Mouse (Mus musculus): ENCODE data around the gene Tenm4.

The Tenm4 gene

DNA sequence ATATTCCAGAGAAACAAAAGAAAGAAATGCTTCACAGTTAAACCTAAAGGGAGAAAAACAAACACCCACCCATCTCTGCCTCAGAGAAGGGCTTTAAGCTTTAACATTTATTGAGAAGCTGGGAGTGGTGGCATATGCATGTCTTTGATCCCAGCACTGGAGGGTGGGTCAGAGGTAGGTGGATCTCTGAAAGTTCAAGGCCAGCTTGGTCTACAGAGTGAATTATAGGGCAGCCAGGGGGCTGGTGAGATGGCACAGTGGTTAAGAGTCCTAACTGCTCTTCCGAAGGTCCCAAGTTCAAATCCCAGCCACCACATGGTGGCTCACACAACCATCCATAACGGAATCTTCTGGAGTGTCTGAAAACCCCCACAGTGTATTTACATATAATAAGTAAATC, 581.7 kb downstream of the Tenm4 start:
- in situ Hi-C loops (cut with MboI; ENCODE audit: low pct_unique_long_range_greater_than_20kb in 1 of 2, low sequenced_read_pairs in 2 of 2, unreplicated experiment in 1 of 2), result no loop called here

DNA sequence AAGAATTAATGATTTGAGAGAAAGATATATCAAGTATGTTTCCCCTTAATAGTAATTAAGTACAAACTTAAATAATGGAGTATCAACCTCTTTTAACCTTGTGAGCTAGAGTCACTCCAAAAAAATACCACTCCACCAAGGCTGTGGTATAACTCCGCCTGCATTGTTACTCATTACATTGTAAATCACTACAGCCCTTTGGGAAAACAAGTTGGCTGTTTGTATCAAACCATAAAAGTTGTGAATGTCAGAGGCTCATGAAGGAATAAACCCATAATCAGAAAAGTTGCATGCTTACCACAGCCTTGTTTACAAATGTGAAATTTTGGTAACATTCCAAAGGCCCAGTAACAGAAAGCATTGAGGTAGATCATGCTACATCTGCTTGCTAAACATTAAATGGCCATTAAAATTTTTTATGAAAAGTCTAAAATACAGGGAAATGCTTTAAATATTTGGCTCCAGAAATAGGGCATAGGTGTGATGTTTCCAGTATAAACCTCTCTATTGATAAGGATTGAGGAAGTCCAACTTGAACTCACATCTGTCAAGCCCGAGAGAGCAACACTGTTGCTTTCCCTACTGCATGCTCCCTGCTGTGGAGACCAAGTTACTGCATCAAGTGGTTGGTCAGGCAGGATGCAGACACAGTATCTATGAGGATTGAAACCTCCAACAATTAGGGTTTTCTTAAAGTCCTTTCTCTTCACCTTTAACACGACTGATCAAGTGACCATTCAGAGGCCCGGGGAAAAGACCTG, 582.5 kb downstream of the Tenm4 start:
- in situ Hi-C loops (cut with MboI; ENCODE audit: low pct_unique_long_range_greater_than_20kb in 1 of 2, low sequenced_read_pairs in 2 of 2, unreplicated experiment in 1 of 2), result no loop called here

DNA sequence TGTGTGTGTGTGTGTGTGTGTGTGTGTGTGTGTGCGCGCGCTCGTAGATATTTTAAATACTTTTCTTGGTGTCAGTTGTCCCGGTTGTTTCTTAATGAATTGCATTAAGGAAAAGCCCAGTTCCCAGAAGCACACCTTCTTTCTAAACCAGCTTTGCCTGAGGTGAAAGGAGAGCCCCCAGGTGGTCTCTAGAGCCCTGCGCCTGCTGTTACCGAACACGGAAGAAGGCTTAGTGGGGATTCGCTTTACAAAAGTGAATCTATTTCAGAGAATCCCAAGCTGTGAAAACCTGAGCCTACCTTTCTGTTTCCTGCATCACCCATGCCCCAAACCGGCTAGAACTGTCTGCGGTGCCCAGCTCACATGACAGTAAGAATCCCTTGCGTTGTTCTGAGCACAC, 583.1 kb downstream of the Tenm4 start:
- in situ Hi-C loops (cut with MboI; ENCODE audit: low pct_unique_long_range_greater_than_20kb in 1 of 2, low sequenced_read_pairs in 2 of 2, unreplicated experiment in 1 of 2), result no loop called here

DNA sequence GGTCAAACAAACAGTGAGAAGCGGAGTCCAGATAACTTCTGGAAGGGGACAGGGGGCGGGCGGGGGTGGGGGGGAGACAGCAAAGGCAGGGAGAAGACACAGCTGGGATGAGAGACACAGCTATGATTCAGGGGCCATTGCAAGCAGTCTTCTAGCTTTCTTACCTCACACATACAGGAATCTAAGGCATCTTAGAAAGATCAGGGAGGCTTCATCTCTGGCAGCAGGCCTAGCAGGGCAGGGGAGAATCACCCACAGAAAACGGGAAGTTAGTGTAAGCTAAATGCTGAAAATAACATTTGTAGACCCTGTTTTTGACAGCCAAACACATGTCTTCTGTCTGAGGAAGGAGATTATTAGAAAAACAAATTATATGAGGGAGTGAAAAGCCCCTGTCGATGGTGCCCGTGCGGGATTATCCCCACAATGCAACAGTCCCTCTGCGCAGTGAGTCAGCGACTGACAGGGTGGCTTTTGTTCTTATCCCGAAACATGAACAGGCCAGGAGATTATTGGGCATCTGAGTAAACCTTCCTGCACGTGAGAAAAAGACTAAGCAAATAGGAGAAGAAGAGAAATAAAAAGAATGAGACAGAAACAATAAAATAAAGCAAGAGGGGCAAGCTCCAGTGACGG, 584.5 kb downstream of the Tenm4 start:
- in situ Hi-C loops (cut with MboI; ENCODE audit: low pct_unique_long_range_greater_than_20kb in 1 of 2, low sequenced_read_pairs in 2 of 2, unreplicated experiment in 1 of 2), result no loop called here

DNA sequence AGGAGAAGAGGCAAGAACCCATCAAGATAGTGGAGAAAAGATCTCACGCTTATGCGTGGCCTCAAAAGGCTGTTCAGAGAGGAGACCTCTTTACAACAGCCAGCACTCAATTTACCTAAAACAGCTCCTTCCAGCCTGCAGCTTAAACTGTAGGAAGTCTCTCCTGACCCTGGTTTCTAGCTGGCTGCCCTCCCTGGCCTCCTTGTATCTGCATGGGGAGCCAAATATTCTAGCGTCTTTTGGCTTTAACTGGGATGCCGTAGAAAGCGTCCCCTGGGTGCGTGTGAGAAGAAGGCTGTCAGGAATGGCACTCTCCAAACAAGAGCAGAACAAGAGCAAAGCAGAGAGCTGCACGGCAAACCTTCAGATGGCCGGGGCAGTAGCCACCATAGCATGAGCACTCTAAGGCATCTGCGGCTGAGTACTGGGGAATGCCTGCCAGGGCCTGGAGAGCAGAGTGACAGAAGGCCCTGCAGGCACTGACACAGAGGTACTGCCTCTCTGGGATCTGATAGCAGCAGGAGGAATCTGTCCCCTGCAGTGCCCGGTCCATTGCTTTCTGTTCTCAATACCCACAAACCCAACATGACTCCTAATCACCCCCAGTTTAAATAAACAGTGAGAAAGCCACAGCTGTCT, 585.2 kb downstream of the Tenm4 start:
- in situ Hi-C loops (cut with MboI; ENCODE audit: low pct_unique_long_range_greater_than_20kb in 1 of 2, low sequenced_read_pairs in 2 of 2, unreplicated experiment in 1 of 2), result no loop called here

DNA sequence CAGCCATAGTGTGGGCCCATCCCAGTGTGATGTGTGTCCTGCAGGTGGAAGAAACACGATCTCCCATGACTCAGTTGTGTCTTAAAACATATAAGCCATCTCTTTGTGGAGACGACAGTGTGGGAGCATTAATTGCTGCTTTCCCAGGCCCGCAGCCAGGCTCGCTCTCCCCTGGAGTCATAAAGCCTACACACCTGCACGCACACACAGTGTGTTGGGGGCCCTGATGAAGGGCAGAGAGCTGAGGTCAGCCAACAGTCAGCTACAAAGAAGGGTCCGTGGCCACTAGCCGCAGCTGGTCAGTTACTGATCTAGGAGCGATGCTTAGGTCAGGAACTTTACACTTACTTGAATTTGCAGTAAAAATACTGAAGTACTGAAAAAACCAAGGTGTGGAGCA, 586.0 kb downstream of the Tenm4 start:
- in situ Hi-C loops (cut with MboI; ENCODE audit: low pct_unique_long_range_greater_than_20kb in 1 of 2, low sequenced_read_pairs in 2 of 2, unreplicated experiment in 1 of 2), result no loop called here

DNA sequence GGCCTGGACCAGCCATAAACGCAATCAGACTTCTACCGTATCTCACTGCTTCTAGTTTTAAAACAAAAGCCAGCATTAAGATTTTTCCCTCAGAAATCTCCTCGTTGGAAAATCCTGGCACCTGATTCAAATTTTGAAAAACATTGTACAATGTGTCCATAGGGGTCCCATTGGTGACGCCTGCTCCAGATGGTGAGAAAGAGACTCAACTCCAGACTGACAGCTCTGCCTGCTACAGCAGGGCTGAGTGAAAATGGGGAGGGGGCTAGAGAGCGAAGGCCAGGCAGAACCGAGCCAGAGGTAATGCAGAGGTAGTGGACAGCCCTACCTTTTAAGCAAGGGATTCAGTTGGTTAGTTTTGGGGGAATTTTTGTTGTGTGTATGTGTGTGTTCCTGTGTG, 589.2 kb downstream of the Tenm4 start:
- in situ Hi-C loops (cut with MboI; ENCODE audit: low pct_unique_long_range_greater_than_20kb in 1 of 2, low sequenced_read_pairs in 2 of 2, unreplicated experiment in 1 of 2), result no loop called here

DNA sequence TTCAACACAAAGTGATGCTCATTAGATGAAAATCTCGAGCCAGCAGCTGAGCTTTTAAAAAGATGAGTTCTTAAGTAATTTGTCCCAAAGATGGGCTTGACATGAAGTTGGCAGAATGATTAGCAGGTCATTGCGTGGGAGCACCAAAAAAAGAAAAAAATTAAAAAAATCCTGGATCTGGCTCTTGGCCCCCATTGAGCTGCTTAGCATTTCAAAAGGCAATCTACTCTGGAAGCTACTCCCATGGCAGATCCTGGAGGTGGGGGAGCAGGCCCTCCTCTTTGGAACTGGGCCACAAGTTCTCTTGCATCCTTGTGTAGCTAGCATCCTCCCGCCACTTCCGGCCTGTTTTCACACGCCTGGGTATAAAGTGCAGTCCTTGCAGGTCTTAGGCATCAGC, 590.1 kb downstream of the Tenm4 start:
- in situ Hi-C loops (cut with MboI; ENCODE audit: low pct_unique_long_range_greater_than_20kb in 1 of 2, low sequenced_read_pairs in 2 of 2, unreplicated experiment in 1 of 2), result no loop called here

DNA sequence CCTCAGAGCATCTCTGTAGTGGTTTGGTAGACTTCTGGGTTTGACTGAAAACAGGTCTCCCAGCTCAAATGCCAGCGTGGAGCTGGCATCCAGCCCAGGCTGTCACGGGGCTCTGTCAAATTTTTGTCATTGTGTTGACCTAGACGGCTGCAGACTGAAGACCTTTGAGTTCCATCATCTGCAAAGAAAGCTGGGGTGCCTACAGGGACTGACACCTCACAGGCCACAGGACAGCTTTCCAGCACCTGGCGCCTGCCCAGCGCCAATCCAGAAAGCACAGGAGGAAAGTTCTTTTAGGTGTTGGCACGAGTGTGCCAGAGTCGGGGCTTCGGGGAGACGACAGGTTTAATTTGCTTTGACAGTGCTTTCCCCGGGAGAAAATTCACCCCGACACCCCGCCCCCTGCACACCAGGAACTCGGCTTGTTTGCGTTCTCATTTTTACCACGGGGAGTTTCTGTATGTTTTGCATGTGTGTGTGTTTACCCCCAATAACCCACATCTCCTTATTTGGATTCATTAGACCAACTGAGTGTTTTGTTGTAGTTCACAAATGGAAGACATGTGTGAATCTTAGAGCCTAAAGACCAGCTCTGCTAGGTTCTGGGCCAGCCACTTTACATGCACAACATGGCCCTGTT, 594.4 kb downstream of the Tenm4 start:
- in situ Hi-C loops (cut with MboI; ENCODE audit: low pct_unique_long_range_greater_than_20kb in 1 of 2, low sequenced_read_pairs in 2 of 2, unreplicated experiment in 1 of 2), result no loop called here

DNA sequence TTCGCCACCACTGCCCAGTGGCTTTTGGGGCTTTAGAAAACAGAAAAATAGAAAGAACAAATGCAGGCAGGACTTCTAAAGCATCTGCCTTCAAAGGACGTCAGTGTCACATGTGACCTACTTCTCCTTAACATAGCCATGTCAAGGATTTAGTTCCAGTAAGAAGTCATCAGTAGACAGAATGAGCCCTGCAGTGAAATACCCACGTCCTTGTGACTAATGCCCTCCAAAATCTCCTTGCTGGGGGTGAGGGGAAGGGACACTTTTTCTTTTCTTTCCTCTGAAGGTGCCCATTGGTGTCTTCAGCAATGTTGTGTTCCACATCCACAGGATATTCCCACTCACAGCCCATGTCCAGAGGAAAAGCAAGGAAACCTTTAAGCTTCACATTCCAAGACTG, 596.0 kb downstream of the Tenm4 start:
- in situ Hi-C loops (cut with MboI; ENCODE audit: low pct_unique_long_range_greater_than_20kb in 1 of 2, low sequenced_read_pairs in 2 of 2, unreplicated experiment in 1 of 2), result no loop called here

DNA sequence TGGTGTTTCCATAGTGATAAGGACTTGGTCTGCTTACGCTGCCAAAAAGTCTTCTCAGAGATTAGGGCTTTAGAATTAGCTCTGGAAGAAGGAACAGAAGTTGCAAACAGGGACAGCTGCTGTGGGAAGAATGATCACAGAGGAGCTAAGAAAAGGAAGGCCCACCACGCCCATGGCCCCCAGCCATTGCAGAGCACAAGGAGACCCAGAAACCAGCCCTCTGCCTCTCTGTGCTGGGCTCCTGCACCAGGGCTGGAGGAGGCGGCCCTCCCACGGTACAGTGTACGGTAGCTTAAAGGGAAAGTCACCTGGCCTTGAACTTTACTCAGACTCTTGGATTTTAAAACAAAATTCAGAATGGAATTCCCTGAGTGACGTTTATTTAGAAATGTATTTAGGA, 597.7 kb downstream of the Tenm4 start:
- in situ Hi-C loops (cut with MboI; ENCODE audit: low pct_unique_long_range_greater_than_20kb in 1 of 2, low sequenced_read_pairs in 2 of 2, unreplicated experiment in 1 of 2), result no loop called here

DNA sequence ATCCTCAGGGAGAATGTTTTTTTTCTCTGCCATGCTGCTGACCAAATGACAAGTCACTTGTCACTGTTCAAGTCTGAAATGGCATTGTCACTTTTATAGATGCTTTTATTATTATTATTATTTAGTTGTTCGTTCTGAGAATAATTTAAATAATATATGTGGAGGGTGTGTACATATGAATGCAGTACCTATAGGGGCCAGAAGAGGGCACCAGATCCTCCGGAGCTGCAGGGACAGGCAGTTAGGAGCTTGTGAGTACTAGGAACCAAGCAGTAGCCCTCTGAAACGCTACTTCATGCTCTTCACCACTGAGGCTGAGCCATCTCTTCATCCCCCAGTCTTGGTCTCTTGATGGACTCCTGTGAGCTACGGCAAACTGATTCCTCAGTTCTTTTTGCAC, 598.7 kb downstream of the Tenm4 start:
- in situ Hi-C loops (cut with MboI; ENCODE audit: low pct_unique_long_range_greater_than_20kb in 1 of 2, low sequenced_read_pairs in 2 of 2, unreplicated experiment in 1 of 2), result loop anchor here (5.0 to 10.0 kb wide), 2 partner anchors 135 to 143 kb away; no protein-coding TSS in a partner anchor

DNA sequence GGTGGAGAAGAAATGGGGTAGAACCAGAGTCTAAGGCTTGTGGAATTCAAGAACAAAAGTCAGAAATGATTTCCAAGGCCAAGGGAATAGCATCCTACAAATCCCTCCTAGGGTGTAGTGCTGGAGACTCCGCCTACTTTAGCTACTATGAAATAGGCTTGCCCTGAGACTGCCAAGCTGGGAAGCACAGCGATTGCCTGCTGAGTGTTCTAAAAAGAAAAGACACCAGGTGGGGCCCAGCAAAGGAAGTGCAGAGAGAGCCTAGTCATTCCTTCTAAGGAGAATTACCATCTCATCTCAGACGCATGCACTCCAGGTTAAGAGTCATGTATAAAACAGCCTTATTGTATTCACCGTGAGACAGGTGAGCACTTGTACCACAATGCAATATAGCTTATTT, 601.9 kb downstream of the Tenm4 start:
- in situ Hi-C loops (cut with MboI; ENCODE audit: low pct_unique_long_range_greater_than_20kb in 1 of 2, low sequenced_read_pairs in 2 of 2, unreplicated experiment in 1 of 2), result loop anchor here (5.0 to 10.0 kb wide), 2 partner anchors 132 to 139 kb away; no protein-coding TSS in a partner anchor

DNA sequence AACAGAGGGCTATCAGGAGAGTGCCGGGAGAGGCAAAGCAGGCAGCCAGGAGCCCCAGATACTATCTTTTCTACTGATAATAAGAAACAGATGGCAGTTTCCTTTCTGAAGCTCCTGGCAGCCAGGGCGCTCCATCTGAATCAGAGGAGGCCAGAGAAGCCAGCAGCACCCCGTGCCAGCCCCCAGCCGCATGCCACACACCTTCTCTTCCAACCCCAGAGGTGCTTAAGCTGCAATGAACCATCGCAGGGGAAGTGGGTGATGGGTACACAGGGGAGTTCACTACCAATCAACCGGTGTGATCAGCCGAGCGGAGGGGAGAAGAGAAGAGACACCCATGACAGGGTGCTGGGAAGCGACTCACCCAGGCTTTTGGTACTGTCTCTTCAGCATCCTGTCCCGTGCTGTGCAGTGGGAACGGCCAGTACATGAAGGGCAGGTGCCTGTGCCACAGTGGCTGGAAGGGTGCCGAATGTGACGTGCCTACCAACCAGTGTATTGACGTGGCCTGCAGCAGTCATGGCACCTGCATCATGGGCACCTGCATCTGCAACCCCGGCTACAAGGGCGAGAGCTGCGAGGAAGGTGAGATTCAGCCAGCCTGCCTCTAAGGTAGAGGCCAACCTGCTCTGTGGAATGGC, 602.7 kb downstream of the Tenm4 start:
- in situ Hi-C loops (cut with MboI; ENCODE audit: low pct_unique_long_range_greater_than_20kb in 1 of 2, low sequenced_read_pairs in 2 of 2, unreplicated experiment in 1 of 2), result loop anchor here (5.0 to 10.0 kb wide), 2 partner anchors 131 to 139 kb away; no protein-coding TSS in a partner anchor

DNA sequence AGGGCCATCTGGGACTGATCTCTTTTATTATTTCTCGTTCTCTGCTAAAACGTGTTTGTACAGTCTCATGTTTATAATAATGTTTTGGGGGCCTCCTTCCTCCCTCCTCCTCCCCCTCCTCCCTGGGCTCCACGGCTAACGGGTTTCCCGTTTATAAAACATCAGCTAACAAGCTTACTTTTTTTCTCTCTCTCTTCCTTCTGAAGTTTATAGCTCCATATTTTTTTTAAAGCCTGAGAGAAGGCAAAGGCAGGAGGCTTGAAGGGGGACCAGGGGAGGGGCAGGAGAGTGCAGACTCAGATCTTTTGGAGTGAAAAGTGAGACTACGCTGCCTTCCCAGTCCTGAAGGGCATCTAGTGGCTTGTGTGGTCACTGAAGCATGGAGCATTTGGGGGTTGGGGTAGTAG, 604.0 kb downstream of the Tenm4 start:
- in situ Hi-C loops (cut with MboI; ENCODE audit: low pct_unique_long_range_greater_than_20kb in 1 of 2, low sequenced_read_pairs in 2 of 2, unreplicated experiment in 1 of 2), result loop anchor here in 1 of 2 experiments (10.0 kb wide), 1 partner anchor 130 kb away; no protein-coding TSS in a partner anchor

DNA sequence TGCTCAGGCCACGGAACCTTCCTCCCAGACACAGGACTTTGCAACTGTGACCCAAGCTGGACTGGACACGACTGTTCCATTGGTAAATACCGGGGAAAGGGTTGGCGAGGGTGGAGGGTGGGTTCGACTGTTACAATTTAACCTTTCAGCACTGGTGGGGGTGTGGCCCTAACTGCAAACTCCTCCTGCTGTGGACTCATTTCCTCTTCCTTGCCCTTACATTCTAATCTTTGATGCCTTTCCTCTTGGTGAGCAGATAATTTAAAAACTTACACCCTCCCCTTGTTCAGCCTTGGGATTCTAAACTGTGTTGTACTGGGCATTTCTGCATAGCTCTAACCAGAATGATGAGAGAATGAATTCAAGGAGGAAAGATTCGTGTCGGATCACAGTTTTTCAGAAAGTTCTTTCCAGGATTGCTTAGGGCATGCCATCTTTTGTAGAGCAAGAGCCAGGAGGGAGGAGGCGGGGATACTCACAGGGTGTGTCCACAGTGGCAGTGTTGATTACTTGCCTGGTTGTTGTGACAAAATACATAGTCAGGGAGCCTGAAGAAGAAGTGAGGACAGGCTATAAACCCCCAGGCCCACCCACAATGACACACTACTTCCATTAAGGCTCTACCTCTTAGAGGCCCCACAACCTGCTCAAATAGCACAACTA, 607.0 kb downstream of the Tenm4 start:
- in situ Hi-C loops (cut with MboI; ENCODE audit: low pct_unique_long_range_greater_than_20kb in 1 of 2, low sequenced_read_pairs in 2 of 2, unreplicated experiment in 1 of 2), result loop anchor here in 1 of 2 experiments (10.0 kb wide), 1 partner anchor 127 kb away; no protein-coding TSS in a partner anchor

DNA sequence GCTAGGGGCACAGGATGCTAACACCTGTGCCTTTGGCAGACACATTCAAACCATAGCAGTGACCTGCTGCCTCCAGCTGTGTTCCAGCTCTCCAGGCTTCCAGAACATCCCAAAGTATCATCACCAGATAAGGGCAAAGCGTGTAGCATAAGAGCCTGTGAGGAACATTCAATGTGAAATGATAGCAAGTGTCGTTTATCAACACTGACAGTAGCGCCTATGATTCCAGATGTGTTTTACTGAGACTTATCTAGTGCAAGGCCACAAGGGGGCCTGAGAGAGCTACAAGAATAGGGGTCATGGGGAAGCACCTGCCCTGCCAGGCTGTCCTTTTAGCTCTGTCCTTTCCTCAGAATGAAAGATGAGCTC, 607.5 kb downstream of the Tenm4 start:
- in situ Hi-C loops (cut with MboI; ENCODE audit: low pct_unique_long_range_greater_than_20kb in 1 of 2, low sequenced_read_pairs in 2 of 2, unreplicated experiment in 1 of 2), result loop anchor here in 1 of 2 experiments (10.0 kb wide), 1 partner anchor 126 kb away; no protein-coding TSS in a partner anchor

DNA sequence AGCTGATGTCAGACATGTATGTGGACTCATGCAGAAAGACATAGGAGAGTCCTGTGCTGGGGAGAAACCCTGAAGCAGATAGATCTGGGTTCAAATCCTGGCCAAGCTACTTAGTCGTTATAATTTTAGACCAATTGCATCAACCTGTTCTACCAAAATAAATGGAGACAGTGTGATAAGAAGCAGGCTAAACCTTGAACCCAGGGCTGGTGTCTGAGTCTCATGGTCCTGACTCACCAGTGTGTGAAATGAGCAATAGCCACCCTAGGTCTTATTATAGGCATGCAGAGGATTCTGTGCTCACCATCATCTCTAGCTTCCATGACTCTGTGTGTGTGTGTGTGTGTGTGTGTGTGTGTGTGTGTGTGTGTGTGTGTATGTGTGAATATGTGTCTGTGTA, 609.5 kb downstream of the Tenm4 start:
- in situ Hi-C loops (cut with MboI; ENCODE audit: low pct_unique_long_range_greater_than_20kb in 1 of 2, low sequenced_read_pairs in 2 of 2, unreplicated experiment in 1 of 2), result no loop called here

All from mouse embryonic stem cell (cell line).